ENCODE assay signal across 9 mouse cellular contexts in genomic region chr4:40846143-40846931, GRCm38 (mm10). TPM values are rescaled to one million over a fixed set of nuclear protein-coding genes. Genes with fewer than 3 reads are reported as not detected.
DNase-seq lines count a peak whose midpoint lies in the region; ATAC-seq lines count a peak whose summit lies in the region.
"Had no signal": no experiment of that assay in that cellular context is flagged by ENCODE, and none has a peak within 500 bp of the region (broad histone marks: within the 10 kb centered on the region; RNA-seq: fewer than 3 reads in every experiment).

No protein-coding gene starts in this region.

- peaks cover 98% of the 10 kb centered on the region for H3K4me1 ChIP-seq in megakaryocyte, embryonic 14.5 days
- peaks cover 94% of the 10 kb centered on the region for H3K4me1 ChIP-seq in heart, embryonic 16.5 days (ENCODE audit: control insufficient read depth, insufficient read depth, low read length)
- H3K4me1 ChIP-seq in hindbrain, embryonic 14.5 days (replicated peaks; ENCODE audit: control insufficient read depth, insufficient read depth, low read length) = peaks cover 20% of the 10 kb centered on the region
- H3K4me1 ChIP-seq in midbrain, embryonic 10.5 days = peaks cover 33% of the 10 kb centered on the region

- no peaks in the 10 kb centered on the region for H3K27me3 ChIP-seq in megakaryocyte, embryonic 14.5 days (replicated peaks)
- H3K27me3 ChIP-seq in heart, embryonic 16.5 days (ENCODE audit: control insufficient read depth, insufficient read depth, low read length) = no peaks in the 10 kb centered on the region
- no peaks in the 10 kb centered on the region for H3K27me3 ChIP-seq in hindbrain, embryonic 14.5 days (ENCODE audit: control insufficient read depth, insufficient read depth, low read length)
- no peaks in the 10 kb centered on the region for H3K27me3 ChIP-seq in midbrain, embryonic 10.5 days (ENCODE audit: low read depth, poor library complexity, severe bottlenecking)

- H3K9ac ChIP-seq in heart, embryonic 16.5 days (ENCODE audit: low read length) = peak overlapping the region; percentile 63; the same call in 1 of the 2 replicates
- H3K9ac ChIP-seq in hindbrain, embryonic 14.5 days = no peak overlapping the region

- DNase-seq in adrenal gland, postnatal 14 days = peak; percentile 40
- DNase-seq in adrenal gland, adult 8-10 months = no peak
- no peak for DNase-seq in hindbrain, embryonic 14.5 days (ENCODE audit: low spot score)
- no peak for DNase-seq in midbrain, embryonic 10.5 days (ENCODE audit: low spot score)
- DNase-seq: cerebellum, adult 9-11 months had no signal

- ATAC-seq in megakaryocyte, adult 5-6 weeks (ENCODE audit: poor library complexity, severe bottlenecking) = no peak
- ATAC-seq in heart, embryonic 16.5 days (replicated peaks; ENCODE audit: extremely low read depth, insufficient read depth, low FRiP score) = no peak
- 0 out of 2 replicates have a peak, but pooled peaks have one; percentile 5 for ATAC-seq in megakaryocyte-erythroid progenitor cell, adult 5-6 weeks (replicated peaks; ENCODE audit: low FRiP score, low TSS enrichment, poor library complexity, severe bottlenecking)
- no peak for ATAC-seq in hindbrain, embryonic 14.5 days (ENCODE audit: low FRiP score)

- no peaks in the 10 kb centered on the region for H3K9me3 ChIP-seq in megakaryocyte, embryonic 14.5 days
- H3K9me3 ChIP-seq in heart, embryonic 16.5 days (replicated peaks; ENCODE audit: control insufficient read depth, low read length) = no peaks in the 10 kb centered on the region
- no peaks in the 10 kb centered on the region for H3K9me3 ChIP-seq in hindbrain, embryonic 14.5 days (ENCODE audit: control insufficient read depth, low read length)
- no peaks in the 10 kb centered on the region for H3K9me3 ChIP-seq in midbrain, embryonic 10.5 days (replicated peaks)

- peak overlapping the region; percentile 53 for H3K4me2 ChIP-seq in heart, embryonic 16.5 days (ENCODE audit: low read depth, low read length)
- H3K4me2 ChIP-seq in hindbrain, embryonic 14.5 days (replicated peaks) = no peak overlapping the region

- peaks cover 92% of the 10 kb centered on the region for H3K36me3 ChIP-seq in megakaryocyte, embryonic 14.5 days (replicated peaks; ENCODE audit: low read length)
- no peaks in the 10 kb centered on the region for H3K36me3 ChIP-seq in heart, embryonic 16.5 days (ENCODE audit: control insufficient read depth, insufficient read depth)
- H3K36me3 ChIP-seq in hindbrain, embryonic 14.5 days (replicated peaks; ENCODE audit: control insufficient read depth, insufficient read depth) = no peaks in the 10 kb centered on the region
- H3K36me3 ChIP-seq in midbrain, embryonic 10.5 days = 0 out of 2 replicates have a peak, but pooled peaks cover 3% of the 10 kb centered on the region

- WGBS in heart, embryonic 16.5 days = 30% methylated on average over 7 of the region's 7 CpGs
- 90% methylated on average over 7 of the region's 7 CpGs for WGBS in hindbrain, embryonic 14.5 days
- 94% methylated on average over 7 of the region's 7 CpGs for WGBS in midbrain, embryonic 10.5 days

- peak overlapping the region; percentile 93 for H3K27ac ChIP-seq in heart, embryonic 16.5 days (ENCODE audit: low read length)
- H3K27ac ChIP-seq in hindbrain, embryonic 14.5 days = no peak overlapping the region
- H3K27ac ChIP-seq in midbrain, embryonic 10.5 days (replicated peaks) = no peak overlapping the region

- H3K4me3 ChIP-seq in megakaryocyte, embryonic 14.5 days (replicated peaks) = peak overlapping the region; percentile 85
- no peak overlapping the region; the same call in 1 of the 2 replicates for H3K4me3 ChIP-seq in heart, embryonic 16.5 days (ENCODE audit: low read length)
- H3K4me3 ChIP-seq in hindbrain, embryonic 14.5 days (replicated peaks; ENCODE audit: low read length) = no peak overlapping the region
- no peak overlapping the region for H3K4me3 ChIP-seq in midbrain, embryonic 10.5 days

RNA-seq across cellular contexts. Expression of gene B4galt1, which starts 7.5 kb away (rescaled TPM):
- total RNA-seq in adrenal gland, postnatal 14 days (2021) = 69.4 and 70.5 TPM in 2 replicates
- 10 to 100 TPM; 58.8 to 94.7 (median 64.4) TPM for total RNA-seq in adrenal gland, adult 8-10 months (2022)
- 43.8 and 101 TPM in 2 replicates for polyA plus RNA-seq in megakaryocyte, embryonic 14.5 days (2012; ENCODE audit: insufficient read depth, low replicate concordance)
- total RNA-seq in megakaryocyte, adult 5-6 weeks (2015) = 75.4 and 79.4 TPM in 2 replicates
- 46.4 and 57.4 TPM in 2 replicates for total RNA-seq in megakaryocyte, adult 5-6 weeks (2017)
- polyA plus RNA-seq in heart, embryonic 16.5 days (2015; fragmentation: Nextera tagmentation; extraction: Ambion mirVana) = 54.5 and 61.5 TPM in 2 replicates
- total RNA-seq in megakaryocyte-erythroid progenitor cell, adult 5-6 weeks (2014; fragmentation: Nextera tagmentation) = 30.8 and 35.1 TPM in 2 replicates
- 14.4 and 20.5 TPM in 2 replicates for total RNA-seq in megakaryocyte-erythroid progenitor cell, adult 5-6 weeks (2017)
- 8.2 and 9.1 TPM in 2 replicates for polyA plus RNA-seq in hindbrain, embryonic 14.5 days (2014; fragmentation: Nextera tagmentation; extraction: Ambion mirVana)
- polyA plus RNA-seq in midbrain, embryonic 10.5 days (2016; fragmentation: Nextera tagmentation; extraction: Ambion mirVana) = 18.3 and 18.4 TPM in 2 replicates
